8 mouse cellular contexts compared by ENCODE assay signal in genomic region chr2:116069451-116070225, GRCm38 (mm10). TPM values are rescaled to one million over a fixed set of nuclear protein-coding genes. Genes with fewer than 3 reads are reported as not detected.
DNase-seq lines count a peak whose midpoint lies in the region; ATAC-seq lines count a peak whose summit lies in the region.

No protein-coding gene starts in this region.

- H3K36me3 ChIP-seq in hindbrain, embryonic 13.5 days = no peaks in the 10 kb centered on the region
- no peaks in the 10 kb centered on the region for H3K36me3 ChIP-seq in midbrain, embryonic 13.5 days

- no peaks in the 10 kb centered on the region for H3K9me3 ChIP-seq in hindbrain, embryonic 13.5 days
- no peaks in the 10 kb centered on the region for H3K9me3 ChIP-seq in midbrain, embryonic 13.5 days

- WGBS in hindbrain, embryonic 13.5 days = 5% methylated on average over 8 of the region's 8 CpGs
- 6% methylated on average over 8 of the region's 8 CpGs for WGBS in midbrain, embryonic 13.5 days

- peaks cover 4% of the 10 kb centered on the region; the same call in 1 of the 2 replicates for H3K27me3 ChIP-seq in hindbrain, embryonic 13.5 days
- H3K27me3 ChIP-seq in midbrain, embryonic 13.5 days = peaks cover 50% of the 10 kb centered on the region

- peak overlapping the region; percentile 99 for H3K27ac ChIP-seq in hindbrain, embryonic 13.5 days
- peak overlapping the region; percentile 77 for H3K27ac ChIP-seq in midbrain, embryonic 13.5 days

- H3K4me1 ChIP-seq in hindbrain, embryonic 13.5 days (replicated peaks) = peaks cover 40% of the 10 kb centered on the region
- peaks cover 35% of the 10 kb centered on the region for H3K4me1 ChIP-seq in midbrain, embryonic 13.5 days (replicated peaks)

- peak overlapping the region; percentile 83 for H3K4me3 ChIP-seq in hindbrain, embryonic 13.5 days
- H3K4me3 ChIP-seq in midbrain, embryonic 13.5 days (replicated peaks) = peak overlapping the region; percentile 71

- DNase-seq in adrenal gland, postnatal 14 days = peak; percentile 10
- DNase-seq in adrenal gland, adult 8-10 months = no peak
- DNase-seq in embryo, embryonic 10 days (ENCODE audit: low spot score) = peak; percentile 76
- DNase-seq in urinary bladder, postnatal 36 days (ENCODE audit: low spot score in 2 of 2) = no peak
- no peak for DNase-seq in ovary, postnatal 36 days (ENCODE audit: low spot score)

- peak overlapping the region; percentile 87 for H3K4me2 ChIP-seq in hindbrain, embryonic 13.5 days
- peak overlapping the region; percentile 71 for H3K4me2 ChIP-seq in midbrain, embryonic 13.5 days (replicated peaks)

- H3K9ac ChIP-seq in hindbrain, embryonic 13.5 days = peak overlapping the region; percentile 92
- H3K9ac ChIP-seq in midbrain, embryonic 13.5 days (replicated peaks) = peak overlapping the region; percentile 95

- no peak for ATAC-seq in hindbrain, embryonic 13.5 days (ENCODE audit: low FRiP score)
- ATAC-seq in midbrain, embryonic 13.5 days = no peak
- ATAC-seq in inflammation-experienced regulatory T-cells, adult 6 months = no peak

RNA-seq across cellular contexts. Expression of gene Meis2, which starts 4.0 kb away (rescaled TPM):
- total RNA-seq in adrenal gland, postnatal 14 days (2021) = 150 and 159 TPM in 2 replicates
- total RNA-seq in adrenal gland, adult 8-10 months (2022) = 100 to 1,000 TPM; 197 to 340 (median 252) TPM
- polyA plus RNA-seq in hindbrain, embryonic 13.5 days (2015; fragmentation: Nextera tagmentation; extraction: Ambion mirVana) = 139 and 175 TPM in 2 replicates
- 69.4 and 79.0 TPM in 2 replicates for polyA plus RNA-seq in midbrain, embryonic 13.5 days (2015; fragmentation: Nextera tagmentation; extraction: Ambion mirVana)
- polyA plus RNA-seq in inflammation-experienced regulatory T-cells, adult 6 months (2017; shearing (Covaris generic)) = under 1 TPM in 1 of 3 experiments, not detected in 2; 0.34 TPM

Comparison
In these comparisons a context has a peak if more than half of its experiments do, and no peak if none do; other contexts are left out.
1. DNase-seq: peak in adrenal gland, postnatal 14 days (single experiment) and embryo, embryonic 10 days (single experiment); none in adrenal gland, adult 8-10 months (single experiment), urinary bladder, postnatal 36 days (0 of 2) and ovary, postnatal 36 days (single experiment).
2. RNA of gene Meis2, which starts 4.0 kb away (polyA plus RNA-seq): 139 to 175 TPM in hindbrain, embryonic 13.5 days and 69.4 to 79.0 TPM in midbrain, embryonic 13.5 days; 0.34 TPM in inflammation-experienced regulatory T-cells, adult 6 months; every median in the first group is over 10 times any median in the second.